Mouse (Mus musculus) lung, postnatal 14 days (tissue): ENCODE data around the gene Ccl27a.

Source experiments
- DNase-seq: peaks from one replicate; pipeline ENCODE4 v3.0.0; 2021

Gene Ccl27a

DNA sequence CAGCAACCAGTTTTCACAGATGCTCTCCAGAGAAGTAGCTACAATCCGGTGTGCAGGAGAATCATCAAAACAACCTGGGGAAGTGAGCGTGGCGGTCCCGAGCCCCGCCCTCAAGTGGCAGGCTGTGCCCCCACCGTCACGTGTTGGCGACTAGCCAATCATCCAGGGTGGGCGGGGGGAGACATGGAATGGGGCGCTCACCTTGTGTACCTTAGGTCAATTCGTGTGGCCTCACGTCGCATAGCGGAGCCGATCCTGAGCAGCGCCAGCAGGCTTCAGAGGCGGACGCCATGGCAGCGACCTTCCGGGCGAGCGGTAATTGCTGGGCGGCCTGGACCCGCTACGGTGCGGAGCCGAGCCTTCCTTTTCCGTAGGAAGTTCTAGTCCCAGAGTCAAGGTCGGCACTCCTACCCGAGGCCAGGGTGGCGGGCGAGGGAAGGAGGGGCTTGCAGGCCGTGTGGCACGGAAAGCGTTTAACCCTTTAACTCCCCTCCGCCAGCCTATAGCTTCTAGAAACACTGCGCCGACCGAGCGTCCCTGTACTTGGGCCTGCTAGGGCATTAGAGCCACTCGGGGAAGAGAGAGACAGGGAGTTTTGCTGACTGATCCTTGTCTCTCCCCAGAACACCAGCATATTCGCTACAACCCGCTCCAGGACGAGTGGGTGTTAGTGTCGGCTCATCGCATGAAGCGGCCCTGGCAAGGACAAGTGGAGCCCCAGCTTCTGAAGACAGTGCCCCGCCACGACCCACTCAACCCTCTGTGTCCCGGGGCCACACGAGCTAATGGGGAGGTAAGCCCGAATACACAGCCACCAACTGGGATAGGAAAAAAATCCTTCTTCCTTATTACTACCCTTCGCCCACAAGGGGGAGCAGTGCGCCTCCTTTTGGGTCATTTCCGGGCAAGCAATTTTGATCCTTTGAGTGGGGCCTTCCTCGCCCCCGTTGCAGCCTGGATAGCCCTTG lies 18.4 kb downstream of the Ccl27a start, which contains the start of gene Sigmar1:
Gene Sigmar1, minus strand, starts transcription at position 820 of the 968 bp plus-strand sequence.
- DNase-seq = peak; percentile 87

DNA sequence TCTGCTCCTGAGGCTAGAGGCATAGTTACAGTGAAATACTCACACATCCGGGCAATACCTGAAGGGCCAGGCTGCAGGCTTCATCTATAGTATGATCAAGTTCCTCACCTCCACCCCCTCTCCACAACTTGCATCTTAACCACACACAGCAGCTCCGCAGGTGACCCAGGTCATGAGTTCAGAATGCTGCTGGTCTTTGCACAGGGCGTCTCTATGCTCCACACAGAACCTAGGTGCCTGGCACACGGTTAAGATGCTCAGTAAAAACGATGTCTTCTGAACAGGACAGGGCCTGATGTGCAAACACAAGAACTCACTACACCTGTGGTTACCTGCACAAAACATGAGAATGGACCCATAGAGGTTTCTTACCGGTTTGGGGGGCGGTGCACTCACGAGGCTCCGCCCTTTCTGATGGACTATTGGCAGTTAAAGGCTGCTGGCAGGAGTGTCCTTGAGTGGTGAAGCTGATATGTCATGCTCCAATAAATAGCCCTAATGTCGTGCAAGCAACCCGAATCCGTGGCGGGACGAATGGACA lies 19.2 kb downstream of the Ccl27a start, which contains the start of gene Galt:
Gene Galt, plus strand, starts transcription at position 432 of the 541 bp plus-strand sequence.
- DNase-seq = no peak

DNA sequence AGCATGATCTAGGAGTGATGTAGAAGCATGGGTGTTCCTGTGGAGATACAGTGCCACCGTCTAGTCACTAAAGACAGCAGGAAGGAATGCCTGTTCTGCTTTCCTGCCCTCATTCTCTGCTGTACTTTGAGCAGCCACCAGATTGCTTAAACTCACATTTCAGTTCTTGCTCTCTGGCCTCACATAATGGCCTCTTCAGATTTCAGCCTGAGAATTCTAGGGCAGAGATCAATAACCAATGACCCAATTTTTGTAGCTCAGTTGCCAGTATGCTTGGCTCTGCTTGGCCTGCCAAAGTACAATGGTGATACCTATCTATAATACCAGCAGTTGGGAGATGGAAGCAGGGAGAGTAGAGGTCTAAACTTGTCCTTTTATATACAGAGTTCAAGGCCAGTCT lies 29.0 kb downstream of the Ccl27a start:
- DNase-seq = no peak

DNA sequence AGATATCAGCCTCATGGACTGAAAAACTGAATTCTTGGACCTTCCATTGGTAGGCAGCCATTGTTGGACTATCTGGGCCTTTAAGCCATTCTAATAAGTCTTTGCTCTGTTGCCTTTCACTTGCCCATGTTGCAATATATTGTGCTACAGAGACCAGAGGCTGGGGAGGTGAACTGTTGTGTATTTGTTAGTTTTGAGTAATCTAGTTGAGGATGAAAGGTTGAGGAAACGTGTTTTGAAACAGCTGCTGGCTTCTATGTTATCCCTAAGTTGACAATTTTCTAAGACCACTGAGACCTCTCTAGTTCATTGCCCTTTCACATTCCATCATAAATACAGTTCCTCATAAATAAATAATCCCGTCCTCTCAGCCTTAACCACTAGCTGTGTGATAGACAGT lies 29.9 kb downstream of the Ccl27a start:
- no peak for DNase-seq

- DNase-seq = peak; percentile 91
These were observed 32.9 kb downstream of the Ccl27a start for GRCm38 (mm10) chr4:41741158-41741560.

- DNase-seq = peak; percentile 62
These were observed 33.5 kb downstream of the Ccl27a start for GRCm38 (mm10) chr4:41740380-41741157.

- DNase-seq = no peak
These were observed 34.8 kb downstream of the Ccl27a start for GRCm38 (mm10) chr4:41739260-41739659.

DNA sequence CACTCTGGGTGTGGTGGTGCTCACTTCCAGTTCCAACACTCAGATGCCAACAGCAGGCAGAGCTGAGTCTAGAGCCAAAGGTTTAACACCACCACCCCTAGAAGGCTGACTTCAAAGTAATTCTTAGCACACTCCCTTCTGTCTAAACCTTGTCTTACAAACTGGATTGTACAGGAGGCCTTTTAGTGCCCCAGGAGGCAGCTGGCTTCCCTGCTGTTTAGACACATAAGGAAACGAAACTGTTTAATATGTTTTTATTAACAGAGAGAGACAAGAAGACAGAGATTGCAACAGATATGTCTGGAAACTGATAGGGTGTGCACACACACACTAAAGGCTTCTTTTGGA lies 35.8 kb downstream of the Ccl27a start:
- no peak for DNase-seq

GRCm38 (mm10) chr4:41737602-41738255 lies 36.3 kb downstream of the Ccl27a start:
- peak; percentile 72 for DNase-seq

GRCm38 (mm10) chr4:41731052-41731765 lies 42.8 kb downstream of the Ccl27a start, which contains the start of gene Arid3c:
Arid3c (minus strand) TSS chr4:41731142.
- no peak for DNase-seq

DNA sequence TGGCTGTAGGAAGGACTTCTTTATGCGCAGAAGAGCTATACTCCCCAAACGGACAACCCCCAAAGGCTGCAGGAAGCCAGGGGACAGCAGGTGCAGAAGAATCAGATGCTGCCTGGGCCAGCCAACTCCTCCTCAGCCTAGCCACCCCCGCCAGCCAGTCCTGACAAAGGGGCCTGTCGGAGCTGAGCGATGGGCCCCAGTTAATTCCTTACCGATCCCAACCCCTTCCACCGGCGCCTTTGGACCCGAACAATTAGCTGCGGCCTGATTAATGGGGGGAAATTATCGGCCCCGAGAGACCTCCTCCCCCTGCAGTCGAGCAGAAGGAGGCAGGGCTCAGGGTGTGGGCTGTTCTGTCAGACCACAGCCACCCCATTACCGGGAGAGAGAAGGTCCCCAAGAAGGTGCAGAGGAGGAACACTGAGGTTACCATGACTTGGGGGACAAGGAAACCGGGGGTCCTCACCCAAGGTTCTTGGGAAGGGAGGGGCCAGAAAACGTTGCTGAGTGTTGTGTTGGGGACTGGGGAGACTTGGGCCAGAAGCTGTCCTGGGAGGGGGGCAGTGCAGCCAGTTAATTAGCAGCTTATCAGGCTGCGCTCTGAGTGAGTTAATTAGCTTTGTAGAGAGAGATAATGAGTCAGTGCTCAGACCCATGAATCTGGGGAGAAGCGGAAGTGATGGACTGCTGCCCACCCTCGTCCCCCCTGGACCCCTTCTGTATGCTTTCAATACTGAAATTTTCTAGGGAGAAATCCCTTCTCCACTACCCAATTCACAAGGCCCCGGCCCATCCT lies 47.0 kb downstream of the Ccl27a start:
- DNase-seq = no peak

- DNase-seq = peak; percentile 85
These were observed 51.1 kb downstream of the Ccl27a start, which contains the start of gene Dctn3 for GRCm38 (mm10) chr4:41722918-41723351. Dctn3 (minus strand) TSS chr4:41723170.
